In genomic region chr3:122049158-122049557, GRCm38 (mm10) we compare ENCODE assay signal across 13 mouse cellular contexts. TPM values are rescaled to one million over a fixed set of nuclear protein-coding genes. Genes with fewer than 3 reads are reported as not detected.
DNase-seq lines count a peak whose midpoint lies in the region; ATAC-seq and TF ChIP-seq lines count a peak whose summit lies in the region.
"Had no signal": no experiment of that assay in that cellular context is flagged by ENCODE, and none has a peak within 500 bp of the region (broad histone marks: within the 10 kb centered on the region; RNA-seq: fewer than 3 reads in every experiment).

No protein-coding gene starts in this region.

- H3K36me3 ChIP-seq in lung, embryonic 14.5 days (ENCODE audit: insufficient read depth), result no peaks in the 10 kb centered on the region
- no peaks in the 10 kb centered on the region for H3K36me3 ChIP-seq in intestine, embryonic 16.5 days (ENCODE audit: control insufficient read depth, insufficient read depth, low read length)
- no peaks in the 10 kb centered on the region for H3K36me3 ChIP-seq in stomach, embryonic 16.5 days (ENCODE audit: control insufficient read depth, insufficient read depth, low read length)
- H3K36me3 ChIP-seq: hindbrain, embryonic 13.5 days had no signal

- intact Hi-C loops in left cerebral cortex, postnatal 36 days (cut with DNase I), result no loop called here

- no peak overlapping the region for H3K9ac ChIP-seq in lung, embryonic 14.5 days
- H3K9ac ChIP-seq in intestine, embryonic 16.5 days (ENCODE audit: low read depth, low read length), result no peak overlapping the region
- H3K9ac ChIP-seq in stomach, embryonic 16.5 days (ENCODE audit: low read length), result no peak overlapping the region

- 0 out of 2 replicates have a peak overlapping the region, but pooled peaks have one; percentile 12 for H3K27ac ChIP-seq in lung, embryonic 14.5 days (ENCODE audit: low read depth)
- peak overlapping the region; percentile 71 for H3K27ac ChIP-seq in intestine, embryonic 16.5 days (ENCODE audit: low read length)
- peak overlapping the region; percentile 57; the same call in 1 of the 2 replicates for H3K27ac ChIP-seq in stomach, embryonic 16.5 days (ENCODE audit: low read length)

- 44% methylated on average over 6 of the region's 6 CpGs for WGBS in lung, embryonic 14.5 days
- 41% methylated on average over 6 of the region's 6 CpGs for whole genome bisulfite sequencing in intestine, embryonic 16.5 days
- WGBS in stomach, embryonic 16.5 days, result 47% methylated on average over 6 of the region's 6 CpGs

- H3K9me3 ChIP-seq in lung, embryonic 14.5 days (ENCODE audit: low read depth, low read length), result no peaks in the 10 kb centered on the region
- no peaks in the 10 kb centered on the region for H3K9me3 ChIP-seq in intestine, embryonic 16.5 days (ENCODE audit: control insufficient read depth, low read length)
- no peaks in the 10 kb centered on the region for H3K9me3 ChIP-seq in stomach, embryonic 16.5 days (replicated peaks; ENCODE audit: control insufficient read depth, low read length)
- H3K9me3 ChIP-seq: hindbrain, embryonic 13.5 days had no signal

- DNase-seq in lung, embryonic 14.5 days, result peak; percentile 35
- no peak for DNase-seq in lung, postnatal 36 days
- peak; percentile 77 for DNase-seq in NIH3T3 (ENCODE audit: low read depth)
- no peak for DNase-seq in kidney, postnatal 10 days
- DNase-seq in left cerebral cortex, postnatal 36 days (ENCODE audit: low spot score in 2 of 2), result no peak
- DNase-seq: adrenal gland, postnatal 36 days; gastrocnemius, postnatal 25 days; kidney, adult 8-10 months; lung, adult 18-20 months had no signal

- peaks cover 25% of the 10 kb centered on the region for H3K4me1 ChIP-seq in lung, embryonic 14.5 days (ENCODE audit: insufficient read depth)
- H3K4me1 ChIP-seq in intestine, embryonic 16.5 days (ENCODE audit: control insufficient read depth, insufficient read depth, low read length), result peaks cover 19% of the 10 kb centered on the region
- H3K4me1 ChIP-seq in stomach, embryonic 16.5 days (ENCODE audit: control insufficient read depth, insufficient read depth, low read length), result peaks cover 30% of the 10 kb centered on the region

- no peak for TF ChIP-seq CTCF in lung, embryonic 14.5 days (IDR thresholded peaks at IDR 0.05; ENCODE audit: low read depth)

- 0 out of 2 replicates have a peak, but pooled peaks have one; percentile 8 for ATAC-seq in lung, embryonic 14.5 days (ENCODE audit: insufficient read depth)
- ATAC-seq in intestine, embryonic 16.5 days, result peak; percentile 75
- no peak for ATAC-seq in stomach, embryonic 16.5 days (ENCODE audit: insufficient read depth, low FRiP score)
- ATAC-seq: CD4-positive, CD25-positive, alpha-beta regulatory T cell, adult 4 months had no signal

- peaks cover 7% of the 10 kb centered on the region for H3K27me3 ChIP-seq in lung, embryonic 14.5 days (ENCODE audit: insufficient read depth, low read length)
- no peaks in the 10 kb centered on the region; the same call in 1 of the 2 replicates for H3K27me3 ChIP-seq in intestine, embryonic 16.5 days (replicated peaks; ENCODE audit: control insufficient read depth, insufficient read depth, low read length)
- H3K27me3 ChIP-seq in stomach, embryonic 16.5 days (ENCODE audit: control insufficient read depth, insufficient read depth, low read length), result no peaks in the 10 kb centered on the region

- no peak overlapping the region for H3K4me3 ChIP-seq in lung, embryonic 14.5 days (ENCODE audit: low read depth, low read length)
- no peak overlapping the region for H3K4me3 ChIP-seq in intestine, embryonic 16.5 days (ENCODE audit: low read length)
- no peak overlapping the region for H3K4me3 ChIP-seq in stomach, embryonic 16.5 days (replicated peaks; ENCODE audit: low read length)
- H3K4me3 ChIP-seq: hindbrain, embryonic 13.5 days had no signal

- H3K4me2 ChIP-seq in lung, embryonic 14.5 days, result 0 out of 2 replicates have a peak overlapping the region, but pooled peaks have one; percentile 34
- H3K4me2 ChIP-seq in intestine, embryonic 16.5 days (ENCODE audit: low read depth, low read length), result peak overlapping the region; percentile 3; the same call in 1 of the 2 replicates
- no peak overlapping the region for H3K4me2 ChIP-seq in stomach, embryonic 16.5 days (ENCODE audit: low read depth, low read length)

RNA-seq across cellular contexts. Expression of gene Abca4, which starts 4.9 kb away (rescaled TPM):
- polyA plus RNA-seq in lung, embryonic 14.5 days (2014; fragmentation: Nextera tagmentation; extraction: Ambion mirVana), result 0.78 and 1.7 TPM in 2 replicates
- 0.70 and 0.83 TPM in 2 replicates for polyA plus RNA-seq in intestine, embryonic 16.5 days (2015; fragmentation: Nextera tagmentation; extraction: Ambion mirVana)
- polyA plus RNA-seq in stomach, embryonic 16.5 days (2015; fragmentation: Nextera tagmentation; extraction: Ambion mirVana), result 0.84 and 0.87 TPM in 2 replicates
- 1 to 10 TPM; 2.4 to 3.5 TPM for total RNA-seq in left cerebral cortex, postnatal 36 days (2021)
- polyA plus RNA-seq: CD4-positive, CD25-positive, alpha-beta regulatory T cell, adult 4 months had no signal

Comparison
In these comparisons a context has a peak if more than half of its experiments do, and no peak if none do; other contexts are left out.
1. DNase-seq: peak in lung, embryonic 14.5 days (single experiment) and NIH3T3 (single experiment); none in lung, postnatal 36 days (single experiment), kidney, postnatal 10 days (single experiment) and left cerebral cortex, postnatal 36 days (0 of 2).
2. H3K27ac ChIP-seq: peak in every context shown above with its lines; median percentile 71 in intestine, embryonic 16.5 days; 57 in stomach, embryonic 16.5 days; 12 in lung, embryonic 14.5 days.